Mouse (Mus musculus): Measurements from ENCODE around the gene Rreb1.

The Rreb1 gene

DNA sequence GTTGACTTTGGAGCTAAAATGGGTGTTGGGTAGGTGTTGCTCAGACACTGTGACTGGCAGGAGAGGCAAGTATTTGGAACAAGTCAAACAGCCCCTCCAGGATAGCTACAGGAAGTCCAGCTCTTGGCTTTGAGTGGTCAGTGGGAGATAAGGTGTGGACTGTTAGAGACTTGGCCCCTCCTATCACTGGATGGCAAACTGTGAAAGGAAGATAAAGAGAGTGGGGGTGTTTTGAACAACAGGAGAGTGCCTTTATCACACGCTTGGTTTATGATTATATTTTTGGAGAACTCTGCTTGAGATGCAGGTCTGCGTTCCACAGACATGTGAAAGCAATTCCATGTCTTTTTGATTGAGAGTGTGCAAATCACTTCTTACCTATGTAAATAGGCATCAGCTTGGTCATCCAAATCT, 100.7 kb downstream of the Rreb1 start:
- peak; percentile 54 to 76 for DNase-seq

DNA sequence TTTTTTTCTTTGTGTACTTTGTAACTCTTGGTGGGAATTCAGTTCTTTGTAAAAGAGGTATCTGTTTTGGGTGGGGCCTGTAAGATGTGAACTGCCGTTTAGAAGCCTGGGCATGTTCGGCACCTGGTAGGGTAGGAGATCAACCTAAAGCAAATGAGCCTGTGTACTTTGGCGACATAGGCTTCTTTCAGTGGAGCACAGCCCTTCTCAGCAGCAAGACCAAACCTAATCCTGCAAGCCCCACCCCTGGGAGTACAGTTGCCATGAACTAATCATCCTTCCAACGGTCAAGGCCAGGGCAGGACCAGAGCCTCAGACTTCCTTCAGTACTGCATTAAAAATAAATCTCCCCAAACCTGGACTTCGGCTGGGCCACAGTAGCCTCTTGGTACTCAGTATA, 101.4 kb downstream of the Rreb1 start:
- DNase-seq: no peak

DNA sequence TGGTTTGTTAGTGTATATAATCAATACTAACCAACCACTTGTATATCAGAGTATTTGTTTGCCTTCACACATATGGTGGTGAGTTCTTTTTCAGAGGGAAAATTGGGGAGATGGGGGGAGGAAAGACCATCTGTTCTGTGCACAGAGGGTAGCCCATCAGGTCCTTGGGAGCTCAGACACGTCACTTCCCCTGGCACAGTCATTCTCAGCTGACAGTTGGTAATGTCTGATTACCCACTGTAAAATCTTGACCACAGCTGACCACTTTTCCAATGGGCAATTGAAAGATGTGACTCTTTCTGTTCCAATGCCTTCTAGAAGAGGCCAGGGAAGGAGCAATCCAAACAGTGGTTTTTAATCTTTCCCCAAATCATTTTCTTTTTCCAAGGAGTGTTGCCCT, 101.8 kb downstream of the Rreb1 start:
- DNase-seq: no peak

DNA sequence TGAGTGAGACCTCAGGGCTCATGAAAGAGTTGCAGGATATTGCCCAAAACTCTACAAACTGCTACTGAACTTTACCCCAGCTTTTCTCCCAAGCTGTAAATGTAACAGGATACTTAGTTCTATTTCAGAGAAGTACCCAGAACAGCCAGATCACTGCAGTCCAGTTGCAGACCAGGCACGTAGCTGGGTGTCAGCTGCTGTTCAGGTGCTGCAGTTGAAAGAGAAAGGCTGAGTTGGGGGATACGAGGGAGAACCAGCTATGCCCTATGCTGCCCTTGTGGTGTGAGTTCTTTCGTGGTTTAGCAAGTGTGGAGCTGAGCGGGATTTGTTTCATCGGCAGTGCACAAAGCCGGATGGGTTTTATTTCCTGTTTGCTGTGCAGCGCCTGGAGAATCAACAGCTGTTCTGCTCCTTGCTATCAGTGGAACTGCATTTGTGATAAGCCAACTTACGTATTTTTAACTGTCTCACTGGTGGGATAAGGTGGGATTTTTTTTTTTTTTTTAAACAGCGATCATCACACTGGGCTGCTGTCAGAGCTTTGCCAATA, 102.5 kb downstream of the Rreb1 start:
- no peak for DNase-seq

DNA sequence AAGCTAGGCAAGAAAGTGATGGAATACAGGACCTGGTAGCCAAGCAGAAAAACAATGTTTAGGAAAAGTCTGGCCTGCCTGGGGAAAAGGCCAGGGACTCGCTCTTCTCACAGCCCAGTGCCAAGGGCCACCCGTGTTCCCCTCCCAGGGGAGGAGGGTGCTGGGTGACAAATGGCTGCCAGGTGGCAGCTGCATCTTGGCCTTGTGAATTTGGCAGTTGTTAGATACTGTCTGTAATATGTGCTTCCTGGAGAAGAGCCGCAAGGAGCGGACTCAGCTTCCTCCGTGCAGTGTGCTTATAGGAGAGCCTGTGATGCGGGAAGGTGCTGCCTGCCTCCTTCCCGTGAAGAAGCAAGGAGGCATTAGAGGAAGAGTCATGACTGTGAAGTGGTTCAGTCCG, 104.3 kb downstream of the Rreb1 start:
- peak; percentile 47 to 48 for DNase-seq

DNA sequence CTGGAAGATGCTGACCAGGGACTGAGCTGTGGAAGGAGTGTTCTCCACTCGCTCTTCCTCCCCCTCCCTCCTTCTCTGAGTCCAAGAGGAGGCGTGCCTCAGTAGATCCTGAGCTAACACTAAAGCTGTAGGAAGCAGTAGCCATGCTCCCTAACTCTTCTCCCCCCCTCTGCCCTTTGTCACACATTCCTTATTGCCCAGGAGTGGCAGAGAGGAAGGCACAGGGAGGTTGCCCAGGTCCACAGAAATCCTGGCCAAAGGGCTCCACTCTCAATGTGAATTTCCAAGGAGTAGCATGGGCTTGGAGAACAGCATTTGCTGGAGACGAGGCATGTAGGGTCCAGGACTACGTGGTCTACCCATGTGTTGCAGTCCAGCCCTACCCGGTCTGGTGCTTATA, 104.8 kb downstream of the Rreb1 start:
- DNase-seq: no peak

DNA sequence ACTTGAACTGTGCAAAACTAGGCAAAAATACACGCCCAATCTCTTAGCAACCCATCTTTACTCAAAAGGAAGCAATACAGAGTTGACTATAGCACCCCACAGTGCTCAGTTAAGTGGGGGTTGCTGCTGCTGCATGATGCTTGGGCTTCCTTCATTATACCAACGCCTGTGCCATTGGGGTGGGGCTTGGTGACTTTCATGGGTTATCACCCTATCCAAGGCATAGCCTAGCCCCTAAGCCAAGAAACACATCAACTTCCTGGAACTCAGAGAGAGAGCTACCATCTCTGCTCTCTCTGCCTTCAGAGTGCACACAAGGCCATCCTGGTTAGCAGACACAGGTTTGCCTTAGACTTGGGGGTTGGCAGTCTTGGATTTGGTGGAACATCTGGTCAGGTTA, 107.2 kb downstream of the Rreb1 start:
- no peak for DNase-seq

DNA sequence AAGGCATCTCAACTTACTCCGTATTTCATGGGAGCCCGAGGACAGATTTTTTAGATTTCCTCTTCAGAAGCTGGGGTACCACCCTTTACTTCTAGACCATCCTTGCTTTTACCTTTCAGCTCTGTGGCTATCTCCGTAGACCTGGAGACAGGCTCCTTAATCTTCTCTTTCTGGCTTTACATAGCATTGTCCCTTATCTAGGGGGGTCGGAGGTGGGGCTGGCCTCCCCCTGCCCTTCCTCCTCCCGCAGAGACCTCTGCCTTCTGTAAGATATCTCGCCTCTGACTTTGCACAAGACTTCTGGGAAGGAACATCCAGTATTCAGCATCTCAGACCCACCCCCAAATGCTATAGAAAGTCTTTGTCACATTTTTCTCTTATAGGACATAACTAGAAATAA, 107.8 kb downstream of the Rreb1 start:
- no peak for DNase-seq

DNA sequence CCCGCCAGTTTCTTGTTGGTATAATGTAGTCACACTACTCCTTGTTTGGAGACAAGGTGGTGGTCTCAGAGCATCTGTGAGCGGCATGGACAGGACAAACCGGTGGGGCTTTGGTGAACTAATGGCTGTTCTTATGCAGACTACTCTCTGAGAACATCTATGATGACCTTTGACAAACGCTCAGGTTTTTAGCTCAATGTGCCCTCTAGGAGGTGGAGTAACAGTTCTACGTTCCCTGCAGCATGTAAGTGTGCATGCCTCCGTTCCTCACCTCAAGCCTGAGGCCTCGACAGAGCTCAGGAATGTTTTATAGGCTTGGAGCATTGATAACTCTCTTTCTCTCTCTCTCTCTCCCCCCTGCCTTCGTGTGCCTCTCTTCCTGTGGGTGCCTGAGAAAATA, 116.6 kb downstream of the Rreb1 start:
- no peak for DNase-seq

DNA sequence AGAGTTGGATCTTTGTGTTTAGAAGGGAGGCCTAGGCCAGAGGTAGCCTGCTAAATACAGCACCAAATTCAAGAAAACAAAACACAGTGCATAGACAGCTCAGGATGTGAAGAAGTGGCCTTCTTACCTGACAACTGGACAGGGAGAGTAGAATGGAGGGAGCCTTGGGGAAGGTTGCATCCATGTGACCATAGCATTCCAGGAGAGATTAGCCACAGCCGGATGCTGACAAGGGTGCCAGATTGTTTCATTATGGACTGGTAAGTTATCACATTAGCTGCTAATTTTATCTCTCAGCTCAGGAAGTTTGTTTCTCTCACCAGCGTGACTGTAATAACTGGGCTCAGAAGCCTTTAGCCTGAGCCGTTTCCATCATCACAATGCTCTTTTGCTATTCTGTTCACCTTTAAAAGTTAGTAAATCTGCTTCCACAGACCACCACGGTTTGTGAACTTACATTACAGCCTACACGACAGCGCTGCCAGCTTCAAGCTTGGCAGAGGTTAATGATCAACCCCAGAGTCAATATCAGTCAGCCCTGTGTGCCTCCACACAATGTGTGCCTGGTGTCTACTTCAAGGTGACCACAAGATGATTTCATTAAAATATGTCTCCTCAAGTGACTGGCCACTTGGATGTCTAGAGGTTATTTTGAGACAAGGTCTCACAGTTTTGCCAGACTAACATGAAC, 117.5 kb downstream of the Rreb1 start:
- DNase-seq: peak; percentile 56 to 71

DNA sequence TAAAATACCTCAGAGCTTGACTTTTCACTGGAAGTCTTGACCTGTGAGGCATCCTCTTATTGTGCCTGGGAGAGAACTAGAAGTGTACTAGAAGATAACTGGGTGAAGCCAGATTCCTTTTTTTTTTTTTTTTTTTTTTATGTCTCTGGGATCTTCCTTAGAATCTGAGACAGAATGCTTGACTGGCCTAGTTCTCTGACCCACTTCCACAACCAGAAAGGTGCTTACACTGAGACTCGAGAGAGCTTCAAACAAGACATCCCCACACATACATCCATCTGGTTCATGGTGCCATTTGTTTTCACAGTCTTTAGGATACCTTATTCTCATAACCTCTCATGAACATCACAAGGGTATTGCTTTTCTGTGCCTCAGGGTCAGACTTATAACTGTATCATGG, 118.2 kb downstream of the Rreb1 start:
- DNase-seq: no peak

DNA sequence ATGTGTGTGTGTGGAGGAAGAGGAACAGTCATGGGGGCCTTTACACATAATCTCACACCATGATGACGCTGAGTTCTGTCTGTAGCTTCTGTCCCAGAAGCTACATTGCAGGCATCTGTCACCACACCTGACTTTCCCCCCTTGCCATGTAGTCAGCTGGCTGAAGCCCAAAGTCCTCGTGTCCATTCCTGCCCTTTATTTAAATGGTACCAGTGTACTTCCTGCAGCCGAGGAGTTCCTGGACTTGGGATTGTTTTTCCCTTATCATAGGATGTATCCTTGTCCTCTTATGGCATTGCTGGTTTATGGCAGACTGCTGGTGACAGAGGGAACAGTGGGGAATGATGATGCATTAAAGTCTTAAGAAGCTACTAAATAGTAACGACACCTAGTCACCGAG, 120.6 kb downstream of the Rreb1 start:
- DNase-seq: no peak

DNA sequence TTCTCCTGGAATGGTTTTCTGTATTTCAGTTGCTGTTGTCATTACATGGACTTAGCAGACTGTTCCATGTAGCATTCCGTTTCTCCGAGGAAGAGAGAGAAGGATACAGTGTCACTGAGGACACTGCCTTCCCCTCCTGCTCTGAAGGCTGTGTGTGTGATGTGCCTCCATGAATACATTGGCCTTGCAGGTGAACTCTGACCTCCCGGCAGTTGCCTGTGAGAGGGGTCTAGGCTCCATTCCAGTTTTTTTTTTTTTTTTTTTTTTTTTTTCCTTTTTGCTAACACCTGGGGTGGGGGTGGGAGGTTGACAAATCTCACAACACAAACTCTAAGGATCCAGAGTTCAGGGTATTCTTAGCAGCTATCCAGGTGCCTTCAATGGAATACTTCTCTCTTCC, 124.8 kb downstream of the Rreb1 start:
- DNase-seq: no peak

DNA sequence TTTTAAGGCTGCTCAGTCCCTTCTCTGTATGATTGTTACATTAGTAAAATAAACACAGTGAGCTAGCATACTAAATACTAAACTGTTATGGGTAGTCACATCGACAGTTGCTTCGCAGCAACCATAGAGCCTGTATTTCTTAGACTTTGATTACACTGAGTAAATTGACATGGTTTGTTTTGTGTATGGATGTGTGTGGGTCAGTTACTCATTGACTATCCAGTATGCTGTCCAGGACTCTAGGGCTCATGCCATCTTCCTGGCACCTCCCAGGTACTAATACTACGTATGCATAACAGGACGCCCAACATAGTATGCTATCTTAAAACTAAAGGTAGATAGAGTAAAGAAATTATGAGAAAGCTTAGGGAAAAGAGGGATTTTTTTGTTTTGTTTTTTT, 125.3 kb downstream of the Rreb1 start:
- DNase-seq: no peak

DNA sequence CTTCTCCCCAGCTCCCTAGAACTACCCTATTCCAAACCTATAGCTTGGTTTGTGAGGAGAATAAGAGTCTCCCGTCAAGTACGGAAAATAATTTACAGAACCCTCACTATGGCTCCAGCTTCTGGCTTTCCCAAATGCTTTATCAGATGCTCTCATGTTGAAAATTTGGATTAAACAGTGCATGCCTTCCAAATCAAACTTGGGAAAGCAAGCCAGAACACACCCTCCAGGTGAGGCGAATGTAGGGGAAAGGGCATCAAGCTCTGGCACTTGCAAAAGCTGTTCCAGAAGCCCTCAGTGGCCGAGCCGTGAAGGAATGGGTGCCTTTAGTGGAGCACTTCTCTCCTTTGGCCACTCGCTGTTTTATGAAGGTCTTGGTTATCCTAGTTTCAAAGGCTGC, 126.2 kb downstream of the Rreb1 start:
- peak; percentile 43 to 67 for DNase-seq

DNA sequence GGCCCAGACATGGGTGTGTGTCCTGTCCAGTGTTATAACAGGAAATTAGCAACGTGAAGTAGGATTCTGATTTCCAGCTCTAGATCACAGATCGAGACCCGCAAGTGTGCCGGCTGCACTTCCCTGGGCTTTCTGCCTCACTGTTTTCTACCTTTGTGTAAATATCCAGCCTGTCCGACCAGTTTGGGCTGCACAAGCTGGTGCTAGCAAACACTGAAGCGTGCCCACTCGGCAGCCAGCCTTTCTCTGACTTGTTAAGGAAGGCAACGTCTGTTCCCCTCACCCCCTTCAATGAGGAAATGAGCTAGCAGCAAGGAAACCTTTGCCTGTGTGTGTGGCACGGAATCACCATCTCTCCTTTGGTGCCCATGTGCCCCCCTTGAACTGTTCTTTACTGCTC, 129.9 kb downstream of the Rreb1 start:
- peak; percentile 86 to 91 for DNase-seq

DNA sequence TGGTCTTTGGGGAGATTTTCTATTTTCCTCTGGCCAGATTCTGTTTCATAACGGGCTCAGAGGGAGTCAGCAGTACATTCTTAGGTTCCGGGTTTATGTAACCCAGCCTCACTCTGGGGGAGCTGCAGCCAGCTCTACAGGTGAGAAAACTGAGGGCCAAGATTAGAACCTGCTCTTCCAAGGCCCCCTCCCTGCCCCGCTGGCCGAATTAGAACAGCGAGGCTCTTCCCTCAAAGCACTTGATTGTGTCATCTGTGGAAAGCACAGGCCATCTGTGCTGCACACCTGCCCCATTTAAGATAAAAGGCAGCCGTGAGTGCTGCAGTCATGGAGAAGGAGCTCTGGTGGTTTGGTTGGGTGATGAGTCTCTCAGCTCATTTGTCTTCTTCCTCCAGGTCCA, 130.3 kb downstream of the Rreb1 start:
- DNase-seq: peak in 1 of 2 experiments; percentile 34

DNA sequence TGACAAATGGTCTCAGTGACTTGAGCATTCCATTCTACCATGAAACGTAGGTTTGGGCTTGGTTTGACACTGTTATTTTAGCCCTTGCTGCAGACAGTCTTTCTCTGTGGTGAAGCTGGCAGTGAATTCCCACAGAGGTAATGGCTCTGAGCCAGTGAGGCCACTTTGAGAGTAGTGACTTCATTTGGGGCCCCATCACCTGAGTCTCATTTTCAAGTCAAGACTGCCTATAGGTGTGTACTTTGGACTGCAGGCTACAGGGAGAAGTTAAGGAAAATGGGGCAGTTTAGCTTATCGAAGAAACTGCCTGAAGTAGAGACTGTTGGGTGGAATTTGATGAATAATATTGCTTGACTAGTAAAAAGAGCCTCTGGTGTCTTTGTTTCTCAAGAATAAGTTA, 131.0 kb downstream of the Rreb1 start:
- no peak for DNase-seq

DNA sequence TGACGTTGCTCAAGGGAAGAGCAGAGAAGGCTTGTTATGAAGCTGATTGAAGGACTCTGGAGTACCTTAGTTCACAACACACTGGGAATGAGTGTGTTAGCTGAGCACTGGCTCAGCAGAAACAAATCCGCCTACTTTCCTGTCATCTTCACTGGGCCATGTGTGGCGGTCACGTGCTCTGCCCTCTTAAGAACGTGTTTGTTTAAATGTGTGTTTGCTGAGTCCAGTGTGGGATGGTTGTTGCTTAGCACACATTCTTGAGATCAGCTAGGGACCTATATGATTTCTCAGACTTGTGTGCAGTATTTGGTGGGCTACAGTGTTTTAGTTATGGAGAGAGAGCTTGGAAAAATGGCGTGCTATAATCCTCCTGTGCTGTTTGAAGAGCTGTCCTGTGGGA, 133.8 kb downstream of the Rreb1 start:
- DNase-seq: peak; percentile 76 to 83

DNA sequence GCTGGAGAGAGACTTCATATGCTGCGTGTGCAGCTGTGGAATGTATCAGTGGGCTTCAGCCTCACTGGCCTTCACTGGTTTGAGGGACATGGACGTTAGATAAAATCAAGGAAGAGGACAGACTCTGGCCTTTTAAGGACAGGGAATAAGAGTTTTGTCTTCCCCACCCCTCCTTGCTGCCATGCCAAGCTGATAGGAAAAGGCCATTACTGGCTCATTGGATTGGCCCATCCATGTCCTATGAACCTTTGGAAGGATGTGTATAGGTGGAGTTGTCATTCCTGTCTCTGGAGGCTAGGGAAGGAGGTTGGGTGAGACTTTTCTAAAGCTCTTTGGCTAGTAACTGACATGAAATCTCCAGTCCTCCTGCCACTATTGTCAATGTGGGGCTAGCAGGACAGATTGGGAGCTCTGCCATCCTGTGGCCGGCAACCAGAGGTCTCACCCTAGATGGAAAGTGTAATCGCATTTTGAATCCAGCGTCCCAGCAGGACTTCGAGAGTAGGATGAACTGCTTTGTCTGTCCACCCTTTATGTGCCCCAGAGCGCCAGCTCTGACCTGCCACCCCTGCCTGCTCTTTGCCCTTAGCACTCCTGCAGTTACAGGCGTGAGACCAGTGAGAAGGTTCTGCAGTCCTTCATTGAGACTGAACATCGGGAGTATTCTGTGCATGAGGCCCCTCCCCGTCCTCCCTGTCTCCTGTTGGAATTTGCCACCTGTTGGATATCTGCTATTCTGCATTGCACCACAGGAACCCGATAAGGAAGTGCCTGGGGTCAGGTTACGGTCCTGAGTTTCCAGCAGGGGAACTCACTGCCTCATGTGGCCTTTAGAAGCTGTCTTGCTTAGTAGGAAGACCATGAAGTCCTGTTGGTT, 134.6 kb downstream of the Rreb1 start:
- peak in 1 of 2 experiments; percentile 49 for DNase-seq

DNA sequence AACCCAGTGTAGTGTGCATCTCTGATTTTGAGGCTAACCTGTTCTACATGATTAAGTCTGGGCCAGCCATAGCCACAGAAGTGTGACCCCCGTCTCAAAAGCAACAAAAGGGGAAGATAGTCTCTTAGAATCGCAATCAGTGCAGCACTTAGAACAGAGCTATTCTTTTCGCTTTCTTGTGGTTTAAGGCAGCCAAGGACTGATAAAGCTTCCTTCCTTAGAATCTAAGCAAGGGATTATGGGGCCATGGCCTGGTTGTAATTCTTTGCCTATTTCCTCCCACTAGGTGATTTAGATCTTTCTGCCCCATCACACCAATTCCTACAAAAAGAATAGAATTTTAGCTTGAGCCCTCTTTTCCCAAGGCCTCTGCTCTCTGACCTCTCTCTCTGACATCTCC, 135.8 kb downstream of the Rreb1 start:
- no peak for DNase-seq

DNA sequence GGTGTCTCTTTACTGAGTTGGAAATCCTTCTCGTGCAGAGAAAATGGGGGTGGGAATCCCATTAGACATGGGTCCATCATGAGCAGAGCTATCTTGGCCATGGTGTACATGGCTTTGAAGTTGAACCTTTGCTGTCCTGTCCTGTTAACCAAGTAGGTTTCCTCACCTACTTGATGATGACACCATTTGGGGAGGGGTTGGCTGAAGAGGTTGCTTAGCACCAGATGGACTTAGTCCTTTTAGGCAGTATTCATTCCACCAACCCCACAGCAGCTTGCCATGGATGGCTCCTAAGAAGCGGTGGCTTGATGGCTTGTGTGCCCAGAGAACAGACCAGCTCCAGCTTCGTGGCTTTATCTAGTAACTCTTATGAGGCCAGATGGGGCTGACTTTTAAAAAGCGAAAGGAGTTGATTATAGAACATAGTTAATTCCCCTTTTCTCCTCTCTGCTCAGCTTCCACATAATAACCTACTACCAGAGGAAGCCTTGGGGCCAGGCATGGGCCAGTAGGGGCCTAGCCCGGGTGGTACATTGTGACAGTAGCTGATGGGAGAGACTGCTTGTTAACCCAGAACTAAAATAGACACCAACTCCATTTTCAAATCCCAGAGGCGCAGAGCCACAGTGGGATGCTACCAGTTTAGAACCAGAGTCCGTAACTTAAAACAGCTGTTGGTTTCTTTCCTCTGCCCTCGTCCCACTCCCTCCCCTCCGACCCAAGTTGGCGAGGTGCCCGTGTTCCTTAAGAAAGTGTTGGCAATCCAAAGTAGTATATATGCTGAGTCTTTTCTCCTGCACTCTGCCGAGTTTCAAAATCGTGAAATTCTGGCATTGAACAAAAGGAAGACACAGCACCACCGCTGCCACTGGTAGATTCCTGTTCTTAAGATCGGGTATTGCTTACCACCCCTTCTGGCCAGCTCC, 140.4 kb downstream of the Rreb1 start:
- DNase-seq: no peak

DNA sequence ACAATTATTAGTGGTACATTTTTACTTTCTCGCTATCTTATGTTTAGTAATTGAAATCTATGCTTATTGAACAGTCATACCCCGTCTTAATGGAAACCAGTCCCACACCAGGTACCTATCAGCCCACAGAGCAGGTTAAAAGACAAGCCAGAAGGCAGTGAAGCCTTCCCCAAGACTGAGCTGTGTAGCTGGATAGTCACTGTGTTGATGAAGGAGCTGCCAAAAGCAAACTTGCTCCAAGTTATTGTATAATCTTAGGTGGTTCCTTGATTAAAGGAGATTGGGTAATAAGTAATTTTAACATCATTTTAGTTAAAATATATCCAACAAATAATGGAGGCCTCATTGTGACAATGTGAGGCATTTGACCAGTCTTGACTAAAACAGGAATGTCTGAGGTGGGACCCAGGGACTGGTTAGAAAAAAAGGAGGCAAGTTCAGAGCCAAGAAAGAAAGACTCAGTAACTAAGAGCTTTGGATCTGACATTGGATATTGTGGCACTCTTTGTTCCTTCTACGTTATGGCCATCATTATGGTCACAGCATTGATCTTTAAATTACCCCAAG, 141.6 kb downstream of the Rreb1 start:
- DNase-seq: no peak

Measured in lung, adult 18-20 months (tissue).